In genomic region chr2:174851525-174852330, GRCm38 (mm10) we compare ENCODE assay signal across 7 mouse cellular contexts.
DNase-seq lines count a peak whose midpoint lies in the region; ATAC-seq lines count a peak whose summit lies in the region.

No protein-coding gene starts in this region.

- peak overlapping the region; percentile 79 for H3K27ac ChIP-seq in limb, embryonic 13.5 days
- H3K27ac ChIP-seq in stomach, embryonic 14.5 days (ENCODE audit: low read length): peak overlapping the region; percentile 52; the same call in 1 of the 2 replicates

- 0 out of 2 replicates have a peak overlapping the region, but pooled peaks have one; percentile 19 for H3K4me2 ChIP-seq in limb, embryonic 13.5 days (replicated peaks)
- H3K4me2 ChIP-seq in stomach, embryonic 14.5 days (replicated peaks; ENCODE audit: low read depth, low read length): no peak overlapping the region

- H3K4me1 ChIP-seq in limb, embryonic 13.5 days: peaks cover 52% of the 10 kb centered on the region
- H3K4me1 ChIP-seq in stomach, embryonic 14.5 days (ENCODE audit: control insufficient read depth, insufficient read depth, low read length): peaks cover 19% of the 10 kb centered on the region; the same call in 1 of the 2 replicates

- no peaks in the 10 kb centered on the region for H3K9me3 ChIP-seq in limb, embryonic 13.5 days
- H3K9me3 ChIP-seq in stomach, embryonic 14.5 days (ENCODE audit: control insufficient read depth, low read depth, low read length): no peaks in the 10 kb centered on the region

- ATAC-seq in limb, embryonic 13.5 days (ENCODE audit: low FRiP score, low read depth): peak; percentile 75
- peak; percentile 59 for ATAC-seq in stomach, embryonic 14.5 days (ENCODE audit: insufficient number of reproducible peaks, insufficient read depth, low FRiP score, low read depth)

- no peaks in the 10 kb centered on the region for H3K27me3 ChIP-seq in limb, embryonic 13.5 days
- H3K27me3 ChIP-seq in stomach, embryonic 14.5 days (ENCODE audit: control insufficient read depth, insufficient read depth, low read length): no peaks in the 10 kb centered on the region

- H3K4me3 ChIP-seq in limb, embryonic 13.5 days: no peak overlapping the region
- no peak overlapping the region for H3K4me3 ChIP-seq in stomach, embryonic 14.5 days (ENCODE audit: low read depth, low read length)

- WGBS in limb, embryonic 13.5 days: 14% methylated on average over 22 of the region's 22 CpGs
- WGBS in stomach, embryonic 14.5 days: 11% methylated on average over 22 of the region's 22 CpGs

- H3K36me3 ChIP-seq in limb, embryonic 13.5 days: no peaks in the 10 kb centered on the region
- no peaks in the 10 kb centered on the region for H3K36me3 ChIP-seq in stomach, embryonic 14.5 days (ENCODE audit: control insufficient read depth, insufficient read depth, low read length)

- DNase-seq in adrenal gland, postnatal 10 days: peak; percentile 90
- peak; percentile 91 for DNase-seq in embryo, embryonic 9.5 days (ENCODE audit: extremely low spot score)
- peak; percentile 31 for DNase-seq in heart, adult 8-10 months (ENCODE audit: low spot score)
- DNase-seq in kidney, adult 9 months: peak; percentile 49
- peak; percentile 23 for DNase-seq in naive thymus-derived CD4-positive, alpha-beta T cell, adult 2 months (ENCODE audit: low read depth)

- H3K9ac ChIP-seq in limb, embryonic 13.5 days: no peak overlapping the region
- no peak overlapping the region for H3K9ac ChIP-seq in stomach, embryonic 14.5 days (replicated peaks; ENCODE audit: low read depth, low read length)

Comparison
In these comparisons a context has a peak if more than half of its experiments do, and no peak if none do; other contexts are left out.
1. DNase-seq: peak in every context shown above with its lines; median percentile 91 in embryo, embryonic 9.5 days; 90 in adrenal gland, postnatal 10 days; 49 in kidney, adult 9 months; 31 in heart, adult 8-10 months; 23 in naive thymus-derived CD4-positive, alpha-beta T cell, adult 2 months.